Mouse (Mus musculus) layer of hippocampus, adult 11-12 months (tissue): ENCODE measurements around the gene Rab12.

Source experiments
- DNase-seq: peaks from one replicate; pipeline ENCODE4 v3.0.0; 2022; ENCODE audit warnings: low spot score

Rab12 gene

GRCm38 (mm10) chr17:66498598-66498997 lies 20.9 kb downstream of the Rab12 start:
- DNase-seq: no peak

- no peak for DNase-seq
Measured at GRCm38 (mm10) chr17:66496589-66496988, 22.9 kb downstream of the Rab12 start.

GRCm38 (mm10) chr17:66490022-66490601 lies 29.4 kb downstream of the Rab12 start:
- DNase-seq: peak; percentile 71

GRCm38 (mm10) chr17:66486576-66486975 lies 33.0 kb downstream of the Rab12 start:
- DNase-seq: no peak

- peak; percentile 80 for DNase-seq
Measured at GRCm38 (mm10) chr17:66485742-66486141, 33.8 kb downstream of the Rab12 start.

- DNase-seq: no peak
Measured at GRCm38 (mm10) chr17:66484965-66485364, 34.6 kb downstream of the Rab12 start.

- no peak for DNase-seq
Measured at GRCm38 (mm10) chr17:66483651-66484454, 35.7 kb downstream of the Rab12 start.

- DNase-seq: no peak
Measured at GRCm38 (mm10) chr17:66481295-66481694, 38.2 kb downstream of the Rab12 start.

GRCm38 (mm10) chr17:66480491-66481278 lies 38.8 kb downstream of the Rab12 start:
- no peak for DNase-seq

- no peak for DNase-seq
Measured at GRCm38 (mm10) chr17:66479813-66480490, 39.6 kb downstream of the Rab12 start.

- DNase-seq: no peak
Measured at GRCm38 (mm10) chr17:66479311-66479710, 40.2 kb downstream of the Rab12 start.

GRCm38 (mm10) chr17:66473205-66473604 lies 46.3 kb downstream of the Rab12 start:
- DNase-seq: no peak

- no peak for DNase-seq
Measured at GRCm38 (mm10) chr17:66471775-66472174, 47.8 kb downstream of the Rab12 start.

GRCm38 (mm10) chr17:66471252-66471651 lies 48.3 kb downstream of the Rab12 start:
- no peak for DNase-seq

- DNase-seq: no peak
Measured at GRCm38 (mm10) chr17:66470020-66470419, 49.5 kb downstream of the Rab12 start.

- DNase-seq: no peak
Measured at GRCm38 (mm10) chr17:66457278-66457677, 62.3 kb downstream of the Rab12 start.

- peak; percentile 88 for DNase-seq
Measured at GRCm38 (mm10) chr17:66451143-66451542, 68.4 kb downstream of the Rab12 start.

GRCm38 (mm10) chr17:66450526-66451070 lies 68.9 kb downstream of the Rab12 start:
- no peak for DNase-seq

GRCm38 (mm10) chr17:66449460-66450341 lies 69.8 kb downstream of the Rab12 start, which contains the start of gene Mtcl1:
TSS of gene Mtcl1 (minus strand) at chr17:66449750.
- peak; percentile 78 for DNase-seq
